Mouse (Mus musculus) left cerebral cortex, adult 9 months (tissue): Measurements from ENCODE around the gene Pipox.

ENCODE experiments used
- DNase-seq, 2 experiments: peaks; one replicate each; pipeline ENCODE4 v3.0.0; 2022; ENCODE audit warnings: low spot score in 2 of 2

The Pipox gene

DNA sequence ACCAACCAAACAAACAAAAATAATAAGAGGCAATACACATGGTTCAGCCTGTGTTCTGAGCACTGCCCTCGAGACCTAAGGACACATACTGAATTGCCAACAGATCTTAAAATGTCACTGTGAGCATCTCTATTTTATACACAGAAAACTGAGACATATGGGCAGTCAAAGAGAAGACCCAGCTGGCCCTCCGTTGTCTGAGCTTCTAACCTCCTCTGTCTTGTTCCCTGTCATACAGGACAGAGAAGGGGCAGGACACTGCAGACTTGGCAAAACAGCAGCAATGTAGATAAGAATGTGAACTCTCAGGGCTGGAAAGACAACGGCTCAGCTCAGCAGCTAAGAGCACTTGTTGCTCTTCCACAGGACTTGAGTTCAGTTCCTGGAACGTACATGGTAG is 14.6 kb upstream of the Pipox start:
- no peak for DNase-seq

DNA sequence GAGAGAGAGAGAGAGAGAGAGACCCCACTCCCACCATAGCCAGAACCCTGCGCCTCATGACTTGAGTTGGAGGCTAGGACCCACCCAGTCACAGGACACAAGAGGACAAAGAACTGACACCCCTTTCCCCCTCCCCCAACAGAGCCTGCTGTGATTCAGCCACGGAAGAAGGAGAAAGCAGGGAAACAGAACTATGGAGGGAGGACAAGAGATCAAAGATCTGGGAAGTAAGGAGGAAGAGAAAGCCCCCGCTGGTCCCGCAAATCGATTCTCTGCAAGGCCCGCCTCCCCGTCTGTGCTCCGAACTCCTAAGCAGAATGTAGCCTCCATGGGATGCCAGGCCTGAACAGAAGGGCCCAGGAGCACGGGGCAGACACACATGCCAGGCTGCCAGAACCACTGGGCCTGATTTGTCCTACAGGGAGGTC is 12.9 kb upstream of the Pipox start:
- DNase-seq = no peak

DNA sequence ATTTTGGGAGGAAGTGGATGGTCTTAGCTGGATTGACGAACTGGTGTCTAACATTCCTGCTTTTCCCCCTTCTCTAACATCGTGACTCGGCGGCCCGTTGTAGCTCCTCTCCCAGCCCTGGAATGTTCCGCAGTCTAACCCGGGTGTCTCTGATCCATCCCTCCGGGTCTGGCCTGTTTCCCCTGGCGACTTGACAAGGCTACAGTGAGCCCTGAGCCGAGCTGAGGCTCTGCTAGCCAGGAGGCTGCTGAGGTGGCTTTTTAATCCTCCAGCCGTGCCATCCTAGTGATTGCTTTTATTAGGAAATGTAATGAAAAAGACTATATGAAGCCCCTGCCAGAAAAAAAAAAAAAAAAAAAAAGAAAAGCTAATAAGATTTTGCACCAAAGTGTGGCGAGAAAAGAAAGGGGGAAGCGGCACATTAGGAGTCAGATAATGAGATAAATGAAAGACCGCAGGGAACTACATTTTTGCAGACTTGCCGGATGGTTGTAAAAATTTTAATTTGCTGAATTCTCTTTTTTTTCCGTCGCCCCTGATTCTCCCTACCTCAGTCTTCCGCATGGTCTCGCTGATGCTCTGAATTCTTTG is 12.3 kb upstream of the Pipox start:
- DNase-seq = no peak

DNA sequence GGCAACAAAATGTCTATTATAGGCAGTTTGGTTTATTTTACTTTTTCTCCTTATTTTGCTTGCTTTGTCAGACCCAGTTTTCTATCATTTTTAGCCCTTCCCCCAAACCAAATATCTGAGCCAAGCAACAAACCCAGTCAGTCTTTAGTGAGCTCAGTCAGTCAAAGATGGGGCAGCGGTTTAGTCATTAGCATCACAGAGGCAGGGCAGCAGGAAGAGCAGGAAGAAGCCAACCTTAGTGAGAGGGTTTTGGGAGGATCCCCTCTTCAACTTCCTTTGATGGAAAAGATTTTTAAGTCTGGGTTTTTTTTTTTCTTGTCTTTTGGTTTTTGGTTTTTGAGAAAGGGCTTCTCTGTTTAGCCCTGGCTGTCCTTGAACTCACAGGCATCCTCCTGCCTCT is 10.8 kb upstream of the Pipox start:
- no peak for DNase-seq

DNA sequence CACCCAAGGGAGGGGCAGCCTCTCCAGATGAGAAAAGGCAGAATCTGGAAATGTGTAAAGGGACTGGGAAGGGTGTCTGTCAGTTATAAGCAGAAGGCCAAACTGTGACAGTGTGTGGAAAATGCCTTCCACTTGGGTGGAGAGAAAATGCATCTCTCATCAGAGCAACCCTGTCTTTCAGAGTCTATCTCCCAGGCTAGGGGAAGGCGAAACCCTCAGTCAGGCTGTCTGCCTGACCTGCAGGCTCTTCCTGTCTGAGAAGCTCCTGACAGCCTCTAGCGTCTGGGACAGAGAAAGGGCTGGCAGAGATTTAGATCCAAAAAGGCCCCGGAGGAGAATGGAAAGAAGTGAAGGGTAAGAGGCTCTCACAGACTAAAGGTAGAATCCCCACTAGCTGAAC is 9.9 kb upstream of the Pipox start:
- no peak for DNase-seq

DNA sequence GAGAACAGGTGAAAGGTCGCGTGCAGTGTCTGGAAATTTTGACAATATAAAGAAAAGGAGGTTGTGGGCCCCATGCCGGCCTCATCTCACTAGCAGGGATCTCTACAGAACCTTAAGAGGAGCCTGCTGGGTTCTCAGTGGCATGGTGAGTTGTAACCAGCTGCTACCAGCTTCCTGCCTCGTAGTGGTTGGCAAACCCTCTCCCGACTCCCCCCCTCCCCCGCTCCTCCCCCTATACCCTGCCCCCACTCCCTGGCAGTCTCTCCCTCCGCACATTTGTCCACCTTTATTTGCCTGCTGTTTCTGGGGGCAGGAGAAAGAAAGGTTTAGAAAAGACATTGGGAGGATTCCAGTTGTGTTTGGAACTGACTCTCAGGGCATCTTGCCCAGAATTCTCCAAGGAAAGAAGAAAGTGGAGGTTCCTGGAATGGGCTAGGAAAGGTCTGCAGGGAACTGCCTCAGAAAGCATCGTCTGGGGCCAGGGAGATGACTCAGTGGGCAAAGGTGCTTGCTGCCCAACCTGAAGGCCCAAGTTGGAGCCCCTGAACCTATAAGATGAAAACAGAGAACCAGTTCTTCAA is 8.0 kb upstream of the Pipox start:
- DNase-seq = peak in 1 of 2 experiments; percentile 52

DNA sequence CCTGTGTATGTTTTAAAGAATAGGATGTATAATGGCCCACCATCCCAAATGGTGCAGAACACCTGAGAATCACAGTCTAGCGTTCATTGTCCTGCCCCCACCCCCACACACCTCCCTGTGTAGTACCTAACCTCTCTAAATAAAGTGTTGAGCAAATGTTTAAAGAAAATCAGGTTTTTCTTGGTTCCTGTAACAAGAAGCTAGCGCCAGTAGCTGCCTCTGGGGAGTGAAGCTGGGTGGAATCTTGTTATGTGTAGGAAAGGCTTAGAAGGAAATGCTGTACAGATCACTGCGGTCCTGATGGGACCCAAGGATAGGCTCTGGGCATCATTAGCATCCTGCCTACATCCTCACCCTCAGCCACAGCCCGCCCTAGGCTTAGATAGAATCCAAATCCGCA is 7.5 kb upstream of the Pipox start:
- no peak for DNase-seq

DNA sequence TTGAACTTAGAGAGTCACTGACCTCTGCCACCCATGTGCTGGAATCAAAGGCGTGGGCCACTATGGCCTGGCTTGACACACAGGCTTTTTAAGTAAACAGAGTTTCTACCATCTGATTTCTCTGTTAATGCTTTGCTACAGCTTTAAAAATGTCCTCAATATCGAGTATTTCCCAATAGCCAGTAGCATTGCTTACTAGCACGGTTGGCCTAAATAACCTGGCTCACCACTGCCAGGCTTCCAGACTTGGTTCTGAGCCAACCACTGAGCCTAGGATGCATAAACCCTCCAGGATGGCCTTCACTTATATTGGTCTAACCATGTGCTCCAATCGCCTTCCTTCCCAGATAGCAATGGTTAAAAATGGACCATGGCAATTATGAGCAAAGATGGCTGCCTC is 6.8 kb upstream of the Pipox start:
- DNase-seq = no peak

DNA sequence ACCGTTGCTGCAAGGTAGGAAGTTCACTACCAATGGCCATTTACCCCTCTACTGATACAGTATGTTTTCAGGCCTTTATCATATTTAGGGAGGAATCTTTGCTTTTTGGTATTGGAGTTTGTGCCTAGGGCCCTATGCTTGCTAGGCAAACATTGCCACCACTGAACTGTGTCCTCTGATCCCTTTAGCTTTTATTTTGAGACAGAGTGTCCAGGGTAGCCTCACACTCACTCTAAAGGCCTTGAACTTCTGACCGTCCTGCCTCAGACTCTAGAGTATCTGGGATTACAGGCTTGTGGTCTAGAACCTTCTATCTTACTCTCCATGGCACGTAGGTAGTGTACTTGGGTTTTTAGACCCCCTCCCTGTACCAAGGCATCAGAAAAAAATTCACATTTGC is 6.3 kb upstream of the Pipox start:
- no peak for DNase-seq

DNA sequence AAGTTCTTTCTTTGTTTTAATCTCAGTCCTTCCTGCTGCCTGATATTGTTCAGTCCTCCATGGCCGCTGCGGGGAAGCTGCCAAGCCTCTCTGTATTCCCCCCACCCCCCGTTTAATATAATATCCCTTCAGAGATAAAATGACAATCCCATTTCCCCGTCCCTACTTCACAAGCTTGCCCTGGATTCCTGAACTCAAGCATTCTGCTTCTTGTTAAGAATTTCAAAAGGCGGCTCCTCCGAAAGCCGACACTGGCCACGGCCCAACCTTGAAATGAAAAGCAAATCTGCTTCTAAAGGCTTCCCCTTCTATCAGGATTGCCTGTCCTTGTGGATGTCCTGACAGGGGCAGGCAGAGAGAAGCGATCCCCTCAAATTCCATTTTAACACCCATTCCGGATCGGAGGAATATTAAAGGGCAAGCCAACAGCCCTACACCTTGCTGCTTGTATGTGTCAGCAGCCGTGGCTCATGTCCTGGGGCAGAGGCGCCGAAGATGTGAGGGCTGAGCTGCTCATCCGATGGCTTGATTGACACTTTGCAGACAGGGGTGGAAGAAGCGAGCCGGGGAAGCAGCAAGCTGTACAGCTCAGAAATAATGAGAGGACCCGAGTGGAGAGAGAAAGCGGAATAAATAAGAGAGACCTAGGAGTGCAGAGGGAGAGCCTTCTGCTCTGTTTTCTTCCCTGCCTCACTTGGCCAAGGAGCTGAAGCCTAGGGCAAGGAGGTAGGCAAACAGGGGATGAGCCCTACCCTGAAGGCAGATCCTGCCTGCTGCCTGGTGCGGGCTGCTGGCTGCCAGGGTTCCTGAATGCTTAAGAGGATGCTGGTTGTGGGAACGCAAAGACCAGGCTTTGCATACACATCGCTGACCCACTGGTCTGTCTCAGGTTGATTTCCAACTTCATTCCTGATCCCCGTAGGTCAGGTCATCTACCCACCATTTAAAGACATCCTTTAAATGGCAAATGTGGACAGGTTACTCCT is 3.2 kb upstream of the Pipox start:
- DNase-seq = no peak

DNA sequence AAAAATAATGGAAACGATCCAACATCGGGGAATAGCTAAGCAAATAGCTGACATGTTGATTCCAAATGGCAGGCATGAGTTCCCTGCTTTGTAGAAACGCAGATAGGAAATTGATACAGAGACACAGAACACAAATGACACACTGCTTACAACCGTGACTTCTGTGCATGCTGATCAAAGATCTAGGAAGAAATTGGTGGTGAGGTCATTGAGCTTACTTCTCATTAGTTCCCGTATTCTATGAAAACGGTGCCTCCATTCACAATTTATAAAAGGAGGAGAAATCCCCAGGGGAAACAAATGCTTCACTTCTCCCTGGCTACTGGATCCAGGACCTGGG is 2.6 kb upstream of the Pipox start:
- no peak for DNase-seq

DNA sequence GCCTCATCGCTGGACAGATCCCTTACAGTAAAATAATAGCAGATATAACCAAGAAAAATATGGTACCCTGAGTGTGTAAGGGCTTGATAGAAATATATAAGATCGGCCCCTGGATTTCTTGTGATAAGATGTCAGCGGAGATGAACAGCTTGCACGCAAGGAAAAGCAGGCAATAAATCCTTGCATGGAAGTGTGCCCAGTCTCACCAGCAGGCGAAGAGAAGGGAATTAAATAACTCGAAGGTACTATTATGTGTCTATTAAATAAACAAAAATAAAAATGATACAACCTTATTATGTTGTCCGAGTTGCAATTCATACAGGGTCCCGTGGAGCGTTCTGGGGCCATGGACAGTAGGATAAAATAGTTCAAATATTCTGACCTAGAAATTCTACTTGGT is 2.1 kb upstream of the Pipox start:
- no peak for DNase-seq

DNA sequence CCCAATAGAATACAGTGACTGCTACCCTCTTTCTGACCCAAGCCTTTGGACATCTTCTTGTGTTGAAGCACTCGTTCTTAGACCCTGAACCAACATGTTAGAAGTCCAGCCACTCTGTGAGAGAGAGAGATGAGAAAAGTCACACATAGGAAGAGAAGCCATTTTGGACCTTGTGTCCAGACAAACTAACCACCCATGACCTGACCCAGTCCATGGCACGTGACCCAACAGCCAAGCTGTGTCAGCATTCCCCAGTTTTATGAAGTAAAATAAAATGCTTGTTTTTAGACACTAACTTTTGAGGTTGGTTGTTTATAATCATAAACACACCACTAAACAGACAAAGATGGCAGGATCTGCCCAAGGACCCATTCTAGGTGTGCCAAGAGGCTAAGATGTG is 1.1 kb upstream of the Pipox start:
- DNase-seq = no peak

DNA sequence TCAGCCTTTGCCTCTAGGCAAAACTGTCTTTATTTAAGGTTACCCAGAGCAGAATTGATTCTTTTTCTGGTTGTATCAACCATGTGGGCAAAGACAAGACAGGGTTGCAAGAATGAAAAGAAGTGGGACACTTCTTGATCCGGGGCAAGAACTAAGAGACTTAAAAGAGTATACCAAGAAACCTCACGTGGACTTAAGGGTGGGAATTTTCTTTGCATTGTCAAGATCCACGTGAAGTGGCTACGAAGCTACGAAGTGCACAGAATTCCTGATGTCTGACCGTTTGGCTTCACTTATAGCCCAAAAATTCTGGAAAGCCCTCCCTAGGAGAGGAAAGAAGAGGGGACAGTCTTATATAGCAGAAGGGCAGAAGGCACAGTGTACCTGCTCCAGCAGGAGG is 613 bp downstream of the Pipox start:
- no peak for DNase-seq

DNA sequence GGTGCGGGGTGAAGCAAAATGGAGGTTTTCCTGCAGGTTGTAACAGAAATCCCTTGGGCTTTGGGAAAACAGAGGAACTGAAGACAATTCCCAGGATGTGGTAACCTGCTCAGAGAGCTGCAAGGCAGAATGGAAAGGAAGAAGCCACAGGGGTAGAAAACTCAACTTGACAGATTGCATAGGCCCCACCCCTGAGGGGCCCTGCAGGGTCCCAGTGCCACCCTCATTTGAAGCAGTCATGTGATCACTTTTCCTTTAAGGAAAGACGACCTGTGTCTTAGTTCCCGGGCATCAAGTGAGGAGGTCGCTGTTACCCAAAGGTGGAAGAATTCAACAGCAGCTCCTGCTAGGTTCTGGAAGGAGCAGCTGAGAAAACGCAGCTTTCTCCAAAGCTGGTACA is 1.0 kb downstream of the Pipox start:
- no peak for DNase-seq

DNA sequence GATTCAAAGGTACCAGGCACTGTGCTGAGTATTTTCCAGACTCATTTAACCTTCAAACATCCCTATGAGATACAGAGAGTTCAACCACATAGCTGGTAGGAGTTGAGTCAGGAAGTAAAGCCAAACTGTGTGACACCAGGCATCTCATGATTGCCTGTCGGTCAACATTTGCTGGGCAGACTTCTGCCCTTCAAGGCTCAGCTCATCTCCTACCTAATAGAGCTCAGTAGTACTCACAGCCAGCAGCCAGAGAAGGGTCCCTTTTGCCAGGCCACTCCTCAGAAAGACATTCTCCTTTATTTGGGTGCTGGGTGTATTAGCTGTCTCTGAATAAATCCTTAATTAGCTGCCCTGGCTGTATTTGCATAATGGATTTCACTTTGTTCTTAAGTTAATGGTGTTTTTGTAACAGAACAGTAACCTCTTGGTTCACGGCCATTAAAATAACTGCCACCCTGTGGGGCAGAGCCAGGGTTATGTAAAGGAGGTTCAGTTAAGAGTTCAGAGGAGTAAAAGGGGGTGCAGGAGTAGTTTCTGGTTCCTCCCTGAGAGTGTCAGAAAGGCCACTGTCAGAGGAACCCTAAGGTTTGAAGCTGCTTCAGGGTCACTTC is 3.1 kb downstream of the Pipox start:
- DNase-seq = no peak

DNA sequence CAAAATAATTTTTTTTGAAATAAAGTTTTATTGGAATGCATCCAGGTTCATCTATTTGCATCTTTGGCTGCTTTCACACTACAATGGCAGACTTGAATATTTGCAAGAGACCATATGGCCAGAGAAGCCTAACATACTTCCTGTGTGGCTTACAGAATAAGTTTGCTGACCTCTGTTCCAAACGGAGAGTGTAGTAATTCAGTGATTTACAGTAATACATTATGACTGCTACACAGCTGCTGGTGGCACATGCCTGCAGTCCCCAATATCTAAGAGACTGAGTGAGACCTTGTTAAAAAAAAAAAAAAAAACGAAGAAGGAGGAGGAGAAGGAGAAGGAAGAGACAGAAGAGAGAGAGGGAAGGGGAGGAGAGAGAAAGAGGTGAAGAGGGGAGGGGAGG is 4.4 kb downstream of the Pipox start:
- DNase-seq = no peak

DNA sequence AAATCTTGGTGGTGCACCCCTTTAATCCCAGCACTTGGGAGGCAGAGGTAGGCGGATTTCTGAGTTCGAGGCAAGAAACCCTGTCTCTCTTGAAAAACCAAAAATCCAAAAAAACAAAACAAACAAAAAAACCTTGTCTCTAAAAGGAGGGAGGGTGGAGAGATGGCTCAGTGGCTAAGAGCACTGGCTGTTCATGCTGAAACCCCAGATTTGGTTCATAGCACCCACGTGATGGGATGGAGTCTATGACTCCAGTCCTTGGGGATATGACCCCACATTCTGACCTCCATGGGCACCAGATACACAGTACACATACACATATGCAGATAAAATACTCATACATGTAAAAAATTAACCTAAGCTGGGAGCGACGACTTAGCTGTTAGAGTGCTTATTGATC is 5.0 kb downstream of the Pipox start:
- no peak for DNase-seq

DNA sequence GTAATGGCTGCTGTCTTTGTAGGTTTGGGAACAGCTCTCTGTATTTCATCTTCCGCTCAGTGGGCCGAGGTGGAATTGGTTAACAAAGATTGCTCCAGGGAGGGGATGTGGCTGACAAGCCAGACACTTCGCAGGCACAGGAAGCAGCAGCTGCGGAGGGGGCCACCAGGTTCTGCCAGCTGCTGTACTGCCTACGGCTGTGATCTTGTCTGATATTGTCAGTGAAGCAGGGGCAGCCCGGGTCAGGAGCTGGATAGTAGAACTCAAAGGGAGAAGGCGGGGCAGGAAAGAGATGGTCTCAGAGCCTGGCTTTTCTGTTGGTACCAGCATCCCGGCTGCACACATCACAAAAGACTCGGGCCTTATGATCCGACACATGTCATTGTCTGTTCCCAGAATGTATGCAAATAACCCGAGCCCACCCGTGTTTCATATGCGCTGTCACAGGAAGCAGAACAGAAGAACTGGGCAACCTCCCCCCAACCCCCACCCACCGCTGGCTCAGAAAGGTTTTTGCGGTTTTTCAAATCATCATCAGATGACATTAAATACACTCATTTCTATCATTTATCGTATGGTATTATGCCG is 6.4 kb downstream of the Pipox start:
- DNase-seq = peak in 1 of 2 experiments; percentile 47

DNA sequence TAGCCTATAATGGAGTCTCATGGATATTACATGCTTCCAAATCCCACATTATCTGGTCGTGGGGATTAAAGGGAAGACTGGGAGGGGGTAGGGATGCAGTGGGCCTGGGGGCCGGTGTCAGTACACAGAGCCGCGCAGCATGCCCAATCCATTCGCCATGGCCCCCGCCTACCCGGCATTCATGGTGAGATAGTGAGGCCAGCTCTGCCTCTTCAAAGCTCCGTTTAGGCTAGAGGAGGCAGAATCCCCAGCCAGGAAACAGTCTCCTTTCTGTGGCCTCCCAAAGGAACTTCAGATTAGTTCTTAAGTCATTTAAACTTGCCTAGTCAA is 8.7 kb downstream of the Pipox start:
- no peak for DNase-seq

DNA sequence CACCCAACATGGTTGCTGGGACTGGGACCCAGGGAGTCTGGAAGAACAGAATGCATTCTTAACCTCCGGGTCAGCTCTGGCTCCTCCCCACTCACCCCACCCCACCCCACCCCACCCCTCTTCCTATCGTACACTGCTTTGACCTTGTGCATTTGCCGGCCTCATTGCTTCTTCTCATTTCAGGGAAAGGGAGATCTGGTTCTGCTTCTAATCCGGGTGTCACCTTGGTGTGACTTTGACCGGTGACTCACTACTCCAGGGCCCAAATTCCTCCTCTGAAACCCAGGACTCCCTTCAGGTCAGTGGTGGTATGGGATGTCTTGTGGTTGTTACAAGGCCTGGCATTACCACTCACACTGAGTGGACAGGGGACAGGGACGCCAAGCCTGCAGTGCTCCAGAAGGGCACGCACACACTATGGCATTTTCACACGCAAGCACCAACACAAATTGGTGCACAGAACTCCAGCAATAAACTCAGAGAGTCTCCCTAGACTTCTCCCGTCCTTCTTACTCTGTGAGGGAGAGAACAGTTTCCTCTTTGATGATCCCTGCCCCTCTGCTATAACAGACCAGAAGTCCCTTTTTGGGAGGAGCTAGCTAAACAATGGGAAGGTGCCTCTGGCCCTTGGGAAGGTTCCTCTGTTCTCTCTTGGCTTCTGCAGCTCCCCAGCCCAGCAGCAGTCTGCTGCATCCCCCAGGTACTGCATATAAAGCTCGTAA is 9.2 kb downstream of the Pipox start:
- no peak for DNase-seq

DNA sequence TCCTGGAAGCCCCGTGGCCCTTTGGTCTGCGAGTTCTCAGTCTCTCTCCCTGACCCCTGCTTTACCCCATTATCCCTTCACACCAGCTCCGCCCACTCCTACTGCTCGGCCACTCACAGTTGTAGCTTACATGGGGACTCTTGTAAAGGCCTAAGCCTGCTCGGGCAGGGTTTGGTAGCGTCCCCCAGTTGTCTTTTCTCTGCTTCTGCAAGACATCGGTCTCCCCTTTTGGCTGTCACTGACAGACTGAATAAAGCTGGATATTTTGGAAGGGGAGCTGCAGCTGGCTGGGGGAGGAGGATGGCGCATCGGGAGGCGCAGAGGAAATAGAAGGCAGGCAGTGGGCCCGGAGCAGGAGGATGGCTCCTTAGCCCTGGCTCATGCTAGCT is 17.1 kb downstream of the Pipox start:
- peak in 1 of 2 experiments; percentile 58 for DNase-seq
